Mouse (Mus musculus) B cell, adult 2 months (primary cell): Measurements from ENCODE around the gene Shb.

Experiments
- DNase-seq, 2 experiments: peaks; one replicate each; pipeline ENCODE4 v3.0.0; 2022

Shb gene

DNA sequence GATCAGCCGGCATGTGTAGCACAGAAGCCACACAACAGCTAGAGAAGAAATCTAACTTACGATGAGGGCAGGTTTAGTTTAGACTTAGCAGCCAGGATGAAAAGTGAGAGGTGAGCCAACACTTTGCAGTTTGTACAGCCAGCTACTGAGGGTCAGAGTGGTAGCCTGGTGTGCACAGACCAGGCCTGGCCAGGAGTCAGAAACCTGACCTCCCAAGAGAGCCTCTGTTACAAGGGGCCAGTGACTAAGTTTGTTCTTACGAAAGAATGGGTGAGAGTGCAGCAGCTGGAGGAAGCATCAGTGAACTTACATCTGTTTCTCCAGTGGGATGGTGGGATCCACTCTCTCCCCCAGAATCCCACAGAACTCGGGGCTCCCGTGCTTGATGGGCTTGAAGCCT lies 85.1 kb downstream of the Shb start:
- no peak for DNase-seq

DNA sequence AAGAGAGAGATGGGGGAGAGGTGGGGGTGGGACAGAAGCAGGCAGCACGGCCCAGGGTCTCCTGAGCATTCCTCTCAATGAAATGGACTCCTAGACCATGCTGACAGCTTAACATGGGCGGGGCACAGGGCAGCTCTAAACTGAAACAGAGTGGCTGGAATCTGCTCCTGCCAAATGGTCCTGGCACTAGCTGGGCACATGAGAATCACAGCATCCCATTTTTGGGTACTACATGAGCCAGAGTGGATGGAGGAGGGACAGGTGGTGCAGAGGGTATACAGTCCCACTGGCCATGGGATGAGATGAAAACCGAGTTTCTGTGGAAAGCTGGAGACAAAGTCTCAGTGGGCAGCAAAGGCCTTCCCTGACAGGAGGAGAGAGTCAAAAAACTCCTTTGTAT lies 87.0 kb downstream of the Shb start:
- DNase-seq = no peak

DNA sequence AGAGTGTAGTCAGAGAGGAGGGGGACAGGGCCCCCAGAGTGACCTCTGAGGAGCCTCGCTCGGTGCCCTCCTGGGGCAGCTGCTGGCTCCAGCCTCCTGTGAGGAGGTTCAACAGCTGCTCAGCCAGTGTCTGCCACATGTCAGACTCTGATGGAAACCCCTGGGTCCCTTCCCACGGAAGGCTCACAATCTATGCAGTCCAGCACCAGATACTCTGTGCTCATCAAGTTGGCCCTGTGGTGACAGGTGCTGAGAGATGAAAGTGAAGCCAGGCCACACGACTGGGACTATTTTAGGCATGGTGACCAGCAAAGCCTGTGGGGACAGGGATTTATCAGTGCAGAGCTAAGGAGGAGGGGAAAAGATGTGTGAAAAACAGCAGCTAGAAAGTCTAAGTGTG lies 87.5 kb downstream of the Shb start:
- DNase-seq = no peak

GRCm38 (mm10) chr4:45443652-45444051 lies 88.6 kb downstream of the Shb start:
- no peak for DNase-seq

DNA sequence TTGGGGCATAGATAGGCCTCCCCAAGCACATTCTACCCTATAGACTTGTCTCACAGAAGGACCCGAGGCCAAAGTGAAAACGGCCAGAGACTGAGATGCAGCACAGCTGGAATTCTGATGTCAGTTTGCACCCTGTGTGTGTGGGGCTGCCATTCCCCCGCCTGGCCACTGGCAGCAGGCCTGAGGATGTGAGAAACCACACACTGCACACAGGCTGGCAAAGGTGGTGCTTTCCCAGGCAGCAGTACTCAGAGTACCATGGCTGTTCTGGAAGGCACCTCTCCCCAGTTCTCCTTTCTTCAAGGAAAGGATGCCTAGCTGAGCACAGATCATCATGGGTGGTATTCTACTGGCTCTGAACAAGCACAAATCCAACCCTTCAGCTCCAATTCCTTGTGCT lies 90.0 kb downstream of the Shb start:
- DNase-seq = no peak

GRCm38 (mm10) chr4:45441778-45442177 lies 90.5 kb downstream of the Shb start:
- no peak for DNase-seq

GRCm38 (mm10) chr4:45439281-45439680 lies 93.0 kb downstream of the Shb start:
- no peak for DNase-seq

DNA sequence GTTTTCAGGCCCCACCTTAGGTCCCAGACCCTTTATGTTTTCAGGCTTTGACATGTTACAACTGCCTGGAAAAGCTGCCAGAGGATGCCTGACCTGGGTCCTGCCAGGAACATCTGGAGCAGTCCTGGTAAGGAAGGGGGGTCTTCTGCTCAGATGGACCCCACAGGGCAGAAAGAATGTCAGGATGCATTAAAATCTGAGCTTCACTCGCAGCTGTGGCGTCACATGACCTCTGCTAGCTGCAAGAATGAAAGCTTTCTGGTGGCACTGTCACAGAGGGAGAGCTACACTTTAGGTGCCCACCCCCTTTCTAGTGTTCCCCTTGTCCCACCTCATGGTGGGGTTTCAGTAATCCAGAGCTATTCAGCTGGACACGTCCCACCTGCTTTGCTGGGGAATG lies 95.3 kb downstream of the Shb start:
- DNase-seq = no peak

DNA sequence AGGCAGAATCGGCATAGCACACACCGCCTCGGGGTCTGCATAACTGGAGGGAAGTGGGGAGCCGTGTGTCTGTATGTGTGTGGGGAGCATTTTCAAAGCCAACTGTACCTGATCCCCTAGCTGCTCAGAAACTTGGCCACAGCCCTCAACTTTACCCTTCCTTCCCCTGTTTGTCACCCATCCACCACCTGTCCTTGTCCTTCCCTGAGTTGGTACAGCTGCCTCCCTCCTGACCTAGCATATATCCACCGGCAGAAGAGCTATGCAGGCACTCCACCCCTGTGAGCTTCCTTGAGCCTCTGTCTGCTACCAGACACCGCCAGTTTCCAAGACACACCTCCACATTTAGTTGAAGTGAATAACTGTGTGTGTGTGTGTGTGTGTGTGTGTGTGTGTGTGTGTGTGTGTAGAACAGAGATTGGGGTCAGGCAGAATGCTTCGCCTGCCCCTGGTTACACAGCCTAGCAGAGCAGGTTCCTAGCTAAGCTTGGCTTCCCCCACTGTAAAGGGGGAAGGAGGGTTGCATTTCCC lies 95.8 kb downstream of the Shb start:
- no peak for DNase-seq

- no peak for DNase-seq
Measured at GRCm38 (mm10) chr4:45435899-45436298, 96.4 kb downstream of the Shb start.

GRCm38 (mm10) chr4:45434681-45435080 lies 97.6 kb downstream of the Shb start:
- peak in 1 of 2 experiments; percentile 8 for DNase-seq

DNA sequence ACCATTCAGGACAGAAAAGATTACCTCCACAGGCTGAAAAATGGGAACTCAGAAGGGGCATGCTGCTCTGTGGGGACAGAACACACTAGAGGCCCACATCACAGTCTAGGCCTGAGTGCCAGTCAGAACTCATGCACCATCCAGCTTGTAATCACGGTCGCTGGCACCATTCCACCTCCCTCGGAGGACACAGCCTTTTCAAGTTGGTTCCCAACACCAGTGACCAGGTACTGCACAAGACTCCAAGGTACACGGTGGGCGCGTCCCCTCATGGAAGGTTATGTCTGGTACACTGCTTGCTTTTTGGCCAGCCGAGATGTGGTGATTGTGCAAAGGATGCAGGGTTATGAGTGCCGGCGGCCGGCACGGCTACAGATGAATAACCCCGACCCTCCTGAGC lies 98.2 kb downstream of the Shb start:
- no peak for DNase-seq

GRCm38 (mm10) chr4:45431806-45432205 lies 100.5 kb downstream of the Shb start:
- DNase-seq = no peak

GRCm38 (mm10) chr4:45431316-45431715 lies 101.0 kb downstream of the Shb start:
- no peak for DNase-seq

DNA sequence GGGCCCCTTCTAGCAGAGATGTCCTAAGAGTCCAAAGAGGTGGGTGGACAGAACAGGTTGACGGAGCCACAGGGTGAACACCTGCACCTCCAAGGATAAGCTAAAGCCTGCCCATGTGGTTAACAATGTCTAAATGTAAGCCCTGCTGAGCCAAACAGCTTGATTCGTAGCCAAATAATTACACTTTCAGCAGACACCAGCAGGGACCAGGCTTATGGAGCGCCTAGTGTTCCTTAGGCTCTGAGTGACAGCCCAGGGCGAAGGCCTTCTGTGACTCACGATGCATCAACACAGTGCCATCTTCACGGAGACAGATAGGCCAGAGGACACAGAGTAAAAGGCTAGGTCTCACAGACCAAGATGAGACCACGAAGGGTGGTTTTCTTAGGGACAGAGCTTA lies 102.8 kb downstream of the Shb start:
- DNase-seq = no peak

GRCm38 (mm10) chr4:45426724-45427457 lies 105.4 kb downstream of the Shb start:
- DNase-seq = no peak

- DNase-seq = no peak
Measured at GRCm38 (mm10) chr4:45423406-45423805, 108.9 kb downstream of the Shb start.

GRCm38 (mm10) chr4:45422640-45423039 lies 109.6 kb downstream of the Shb start:
- no peak for DNase-seq

DNA sequence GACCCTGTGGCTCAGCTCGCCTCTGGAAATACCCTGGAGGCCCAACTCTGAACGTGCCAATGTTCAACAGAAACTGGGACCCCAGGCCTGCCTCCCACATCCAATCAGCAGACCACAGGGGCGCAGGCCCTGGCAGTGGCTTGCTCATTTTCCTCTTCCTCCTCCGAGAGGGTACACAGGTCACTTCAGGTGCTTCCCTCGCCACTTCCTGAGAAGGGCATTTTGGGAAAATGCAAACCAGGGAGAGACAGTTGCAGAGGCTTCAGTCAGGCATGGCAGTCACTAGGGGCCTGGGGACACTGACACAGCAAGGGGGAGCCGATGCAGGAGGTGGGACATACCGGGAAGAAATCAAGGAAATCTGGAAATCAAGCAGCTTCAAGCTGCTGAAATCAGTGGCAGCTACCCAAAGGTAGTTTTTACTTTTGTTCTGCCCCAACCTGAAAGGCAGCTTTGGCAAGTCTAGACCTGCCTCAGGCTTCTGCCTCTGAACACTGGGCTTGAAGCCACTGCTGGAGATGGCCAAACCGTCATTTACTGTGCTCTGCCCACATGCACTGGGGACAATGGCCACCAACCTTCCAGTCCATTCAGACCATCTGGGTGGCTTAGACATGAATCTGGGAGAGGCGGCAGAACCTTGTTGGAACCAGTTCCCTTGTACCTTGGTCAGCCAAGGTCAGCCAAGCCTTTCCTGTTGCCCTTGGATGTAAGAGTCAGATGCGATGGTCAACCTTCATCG lies 110.6 kb downstream of the Shb start:
- DNase-seq = no peak

- DNase-seq = no peak
Measured at GRCm38 (mm10) chr4:45420733-45421132, 111.5 kb downstream of the Shb start.

GRCm38 (mm10) chr4:45419051-45419450 lies 113.2 kb downstream of the Shb start:
- no peak for DNase-seq

- peak; percentile 70 to 71 for DNase-seq
Measured at GRCm38 (mm10) chr4:45418229-45418950, 113.9 kb downstream of the Shb start.

DNA sequence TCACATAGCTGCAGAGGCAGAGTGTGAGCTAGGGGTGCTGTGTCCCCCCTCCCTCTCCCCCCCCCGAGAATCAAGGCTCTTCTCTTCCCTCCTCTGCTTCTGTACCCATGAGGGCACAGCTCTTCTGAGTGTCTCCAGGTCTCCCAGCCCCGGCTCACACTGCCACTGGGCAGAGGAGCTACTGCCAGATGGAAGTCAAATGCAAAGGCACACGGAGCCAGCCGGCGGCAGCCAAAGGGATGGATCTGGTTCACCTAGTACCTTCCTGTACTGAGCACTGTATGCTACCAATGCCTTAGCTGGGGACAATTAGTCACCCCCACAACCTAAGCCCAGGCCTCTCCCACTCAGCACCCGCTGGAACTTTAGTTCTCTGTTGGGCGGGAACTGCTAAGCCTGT lies 116.0 kb downstream of the Shb start:
- DNase-seq = no peak
